Mouse (Mus musculus) forebrain, embryonic 15.5 days (tissue): ENCODE data around the gene Tmem94. TPM values are rescaled to one million over a fixed set of nuclear protein-coding genes. Genes with fewer than 3 reads are reported as not detected.

ENCODE experiments used
- ATAC-seq: fragments of 200-750 bp; cut with Nextera tagmentation; replicated peaks from 2 replicates; pipeline ENCODE4 v1.8.0; 2017; ENCODE audit warnings: mild to moderate bottlenecking, moderate TSS enrichment, moderate library complexity
- H3K27ac ChIP-seq: fragments of 300-500 bp; sonication (generic); replicated peaks from 2 replicates; pipeline ENCODE4 v1.5.1; 2015; ENCODE audit warnings: mild to moderate bottlenecking, inconsistent platforms
- H3K27me3 ChIP-seq: fragments of 300-500 bp; sonication (generic); 2 replicates; pipeline ENCODE4 v1.6.1; 2015; ENCODE audit warnings: inconsistent platforms
- H3K36me3 ChIP-seq: fragments of 300-500 bp; sonication (generic); 2 replicates; pipeline ENCODE4 v1.6.1; 2015; ENCODE audit warnings: mild to moderate bottlenecking, inconsistent platforms
- H3K4me1 ChIP-seq: fragments of 300-500 bp; sonication (generic); 2 replicates; pipeline ENCODE4 v1.6.1; 2015; ENCODE audit warnings: inconsistent platforms
- H3K4me2 ChIP-seq: fragments of 300-500 bp; sonication (generic); replicated peaks from 2 replicates; pipeline ENCODE4 v1.6.1; 2015; ENCODE audit warnings: mild to moderate bottlenecking, inconsistent platforms
- H3K4me3 ChIP-seq: fragments of 300-500 bp; sonication (generic); 2 replicates; pipeline ENCODE4 v1.5.1; 2015; ENCODE audit warnings: mild to moderate bottlenecking, inconsistent platforms
- H3K9ac ChIP-seq: fragments of 300-500 bp; sonication (generic); replicated peaks from 2 replicates; pipeline ENCODE4 v1.6.1; 2015; ENCODE audit warnings: mild to moderate bottlenecking, inconsistent platforms
- H3K9me3 ChIP-seq: fragments of 300-500 bp; sonication (generic); 2 replicates; pipeline ENCODE4 v1.6.1; 2016; ENCODE audit warnings: inconsistent platforms
- WGBS: fragments of 180-500 bp; shearing (Covaris S2); methylation state at CpG from one replicate; pipeline ENCODE4 v1.1.7; 2015; ENCODE audit warnings: mixed read lengths; 5-methylcytosine and 5-hydroxymethylcytosine counted together
- polyA plus RNA-seq: library from polyadenylated mRNA; unstranded; fragments of >200 nt; fragmentation: Nextera tagmentation; extraction: Ambion mirVana; gene quantifications from 2 replicates; pipeline ENCODE4 v1.2.1, GENCODE M21; 2015

Gene Tmem94
- polyA plus RNA-seq, 1 experiment from 2014 or later, result 27.6 TPM

- H3K4me3 ChIP-seq, result peak overlapping the region; percentile 96
- peaks cover 74% of the 10 kb centered on the region for H3K4me1 ChIP-seq
- H3K9ac ChIP-seq, result peak overlapping the region; percentile 94
- ATAC-seq, result peak; percentile 9; the same call in 1 of the 2 replicates
- H3K27me3 ChIP-seq, result no peaks in the 10 kb centered on the region
- no peaks in the 10 kb centered on the region; the same call in 1 of the 2 replicates for H3K36me3 ChIP-seq
- H3K9me3 ChIP-seq, result no peaks in the 10 kb centered on the region
- peak overlapping the region; percentile 74 for H3K27ac ChIP-seq
- peak overlapping the region; percentile 90 for H3K4me2 ChIP-seq
- WGBS, result 2% methylated on average over 28 of the region's 28 CpGs
These were observed 47.5 kb downstream of the Tmem94 start for GRCm38 (mm10) chr11:115812533-115813420.

- peak; percentile 86 for ATAC-seq
- Histone ChIP-seq H3K4me2 (peak within 1 kb of the TSS; percentile 90), H3K4me3 (peak within 1 kb of the TSS; percentile 96), H3K9me3 (no peaks in the 10 kb centered on the region), H3K36me3 (peaks cover 3% of the 10 kb centered on the region; the same call in 1 of the 2 replicates), H3K27me3 (no peaks in the 10 kb centered on the region), H3K27ac (peak within 1 kb of the TSS; percentile 74), H3K9ac (peak within 1 kb of the TSS; percentile 94), H3K4me1 (peaks cover 65% of the 10 kb centered on the region)
- WGBS, result under 1% methylated on average over 42 of the region's 44 CpGs
These were observed 48.5 kb downstream of the Tmem94 start, which contains the start of gene Caskin2 for GRCm38 (mm10) chr11:115813507-115814296. Gene Caskin2, minus strand, starts transcription at chr11:115813639.

- H3K4me2 ChIP-seq, result peak within 1 kb of the TSS; percentile 90
- WGBS, result under 1% methylated on average over 82 of the region's 84 CpGs
- no peaks in the 10 kb centered on the region for H3K9me3 ChIP-seq
- peak within 1 kb of the TSS; percentile 96 for H3K4me3 ChIP-seq
- peak within 1 kb of the TSS; percentile 94 for H3K9ac ChIP-seq
- peak; percentile 68 for ATAC-seq
- H3K27me3 ChIP-seq, result no peaks in the 10 kb centered on the region
- H3K27ac ChIP-seq, result peak within 1 kb of the TSS; percentile 74
- H3K36me3 ChIP-seq, result peaks cover 8% of the 10 kb centered on the region; the same call in 1 of the 2 replicates
- H3K4me1 ChIP-seq, result peaks cover 54% of the 10 kb centered on the region
These were observed 49.6 kb downstream of the Tmem94 start, which contains the start of gene Tsen54 for GRCm38 (mm10) chr11:115814605-115815450. Gene Tsen54, plus strand, starts transcription at chr11:115814724.

- Histone ChIP-seq H3K4me3 (no peak overlapping the region), H3K27me3 (no peaks in the 10 kb centered on the region), H3K36me3 (peaks cover 31% of the 10 kb centered on the region), H3K9me3 (no peaks in the 10 kb centered on the region), H3K4me2 (no peak overlapping the region), H3K9ac (no peak overlapping the region), H3K27ac (no peak overlapping the region), H3K4me1 (peaks cover 29% of the 10 kb centered on the region)
- no peak for ATAC-seq
- WGBS, result 90% methylated on average over 5 of the region's 5 CpGs
These were observed 52.1 kb downstream of the Tmem94 start for GRCm38 (mm10) chr11:115817331-115817730.

GRCm38 (mm10) chr11:115819915-115820623, 54.8 kb downstream of the Tmem94 start:
- no peak for ATAC-seq
- Histone ChIP-seq H3K4me2 (no peak overlapping the region), H3K27me3 (peaks cover 12% of the 10 kb centered on the region), H3K4me3 (no peak overlapping the region), H3K27ac (no peak overlapping the region), H3K4me1 (peaks cover 24% of the 10 kb centered on the region), H3K9me3 (no peaks in the 10 kb centered on the region), H3K9ac (no peak overlapping the region), H3K36me3 (peaks cover 33% of the 10 kb centered on the region)
- WGBS, result 90% methylated on average over 16 of the region's 16 CpGs

- H3K9me3 ChIP-seq, result no peaks in the 10 kb centered on the region
- H3K27me3 ChIP-seq, result peaks cover 21% of the 10 kb centered on the region
- peaks cover 33% of the 10 kb centered on the region for H3K36me3 ChIP-seq
- no peak overlapping the region for H3K27ac ChIP-seq
- H3K4me2 ChIP-seq, result no peak overlapping the region
- 83% methylated on average over 4 of the region's 4 CpGs for WGBS
- H3K9ac ChIP-seq, result no peak overlapping the region
- H3K4me1 ChIP-seq, result peaks cover 15% of the 10 kb centered on the region
- ATAC-seq, result no peak
- H3K4me3 ChIP-seq, result no peak overlapping the region
These were observed 55.8 kb downstream of the Tmem94 start for GRCm38 (mm10) chr11:115821001-115821400.

- 1% methylated on average over 86 of the region's 87 CpGs for WGBS
- peak; percentile 88 for ATAC-seq
- peak within 1 kb of the TSS; percentile 95 for H3K4me2 ChIP-seq
- H3K4me1 ChIP-seq, result peaks cover 13% of the 10 kb centered on the region
- H3K9ac ChIP-seq, result peak within 1 kb of the TSS; percentile 49
- H3K27me3 ChIP-seq, result peaks cover 31% of the 10 kb centered on the region
- no peaks in the 10 kb centered on the region for H3K9me3 ChIP-seq
- H3K36me3 ChIP-seq, result peaks cover 29% of the 10 kb centered on the region
- peak within 1 kb of the TSS; percentile 60 for H3K4me3 ChIP-seq
- H3K27ac ChIP-seq, result no peak within 1 kb of the TSS
These were observed 58.8 kb downstream of the Tmem94 start, which contains the start of gene Llgl2 for GRCm38 (mm10) chr11:115823774-115824740. Gene Llgl2, plus strand, starts transcription at chr11:115824049.

GRCm38 (mm10) chr11:115824813-115825212, 59.6 kb downstream of the Tmem94 start:
- peak overlapping the region; percentile 95; the same call in 1 of the 2 replicates for H3K4me2 ChIP-seq
- WGBS, result 18% methylated on average over 11 of the region's 11 CpGs
- peaks cover 26% of the 10 kb centered on the region for H3K36me3 ChIP-seq
- H3K4me3 ChIP-seq, result 0 out of 2 replicates have a peak overlapping the region, but pooled peaks have one; percentile 60
- H3K27me3 ChIP-seq, result peaks cover 31% of the 10 kb centered on the region
- no peak overlapping the region for H3K27ac ChIP-seq
- peaks cover 13% of the 10 kb centered on the region for H3K4me1 ChIP-seq
- no peak overlapping the region for H3K9ac ChIP-seq
- no peak for ATAC-seq
- no peaks in the 10 kb centered on the region for H3K9me3 ChIP-seq

GRCm38 (mm10) chr11:115826487-115826886, 61.3 kb downstream of the Tmem94 start:
- WGBS, result 43% methylated on average over 5 of the region's 5 CpGs
- H3K27ac ChIP-seq, result no peak overlapping the region
- ATAC-seq, result no peak
- H3K9ac ChIP-seq, result no peak overlapping the region
- no peaks in the 10 kb centered on the region for H3K9me3 ChIP-seq
- no peak overlapping the region for H3K4me2 ChIP-seq
- peaks cover 40% of the 10 kb centered on the region for H3K27me3 ChIP-seq
- peaks cover 9% of the 10 kb centered on the region for H3K36me3 ChIP-seq
- H3K4me1 ChIP-seq, result peaks cover 13% of the 10 kb centered on the region
- H3K4me3 ChIP-seq, result no peak overlapping the region

GRCm38 (mm10) chr11:115827624-115828023, 62.4 kb downstream of the Tmem94 start:
- H3K4me3 ChIP-seq, result no peak overlapping the region
- H3K36me3 ChIP-seq, result no peaks in the 10 kb centered on the region
- no peak overlapping the region for H3K9ac ChIP-seq
- 82% methylated on average over 6 of the region's 6 CpGs for whole genome bisulfite sequencing
- no peaks in the 10 kb centered on the region for H3K9me3 ChIP-seq
- no peak for ATAC-seq
- H3K27ac ChIP-seq, result no peak overlapping the region
- H3K4me2 ChIP-seq, result no peak overlapping the region
- H3K4me1 ChIP-seq, result peaks cover 13% of the 10 kb centered on the region
- H3K27me3 ChIP-seq, result peaks cover 43% of the 10 kb centered on the region
